In genomic region chr10:110610336-110610735, GRCm38 (mm10) we compare ENCODE assay signal across 17 mouse cellular contexts.
"Had no signal": no experiment of that assay in that cellular context is flagged by ENCODE, and none has a peak within 500 bp of the region (broad histone marks: within the 10 kb centered on the region; RNA-seq: fewer than 3 reads in every experiment).

No protein-coding gene starts in this region.

- DNase-seq: kidney, adult 18-20 months; kidney, adult 9 months; kidney, postnatal 14 days; kidney, postnatal 4 days; left cerebral cortex, postnatal 4 days; liver, postnatal 0 days; lung, embryonic 14.5 days; thymus, adult 18-20 months; thymus, postnatal 36 days had no signal

- H3K9me3 ChIP-seq: midbrain, embryonic 15.5 days had no signal

- H3K9ac ChIP-seq: limb, embryonic 12.5 days; limb, embryonic 15.5 days; liver, embryonic 14.5 days; liver, postnatal 0 days; lung, embryonic 14.5 days; midbrain, embryonic 12.5 days; midbrain, embryonic 15.5 days had no signal

- ATAC-seq: liver, postnatal 0 days; lung, postnatal 0 days; midbrain, embryonic 15.5 days had no signal

- H3K4me3 ChIP-seq: limb, embryonic 12.5 days; limb, embryonic 15.5 days; midbrain, embryonic 12.5 days; midbrain, embryonic 15.5 days had no signal

- H3K27me3 ChIP-seq: limb, embryonic 12.5 days; limb, embryonic 15.5 days; midbrain, embryonic 12.5 days; midbrain, embryonic 15.5 days had no signal

- H3K36me3 ChIP-seq: limb, embryonic 12.5 days; limb, embryonic 15.5 days; midbrain, embryonic 12.5 days; midbrain, embryonic 15.5 days had no signal

- H3K4me1 ChIP-seq: limb, embryonic 12.5 days; limb, embryonic 15.5 days; midbrain, embryonic 12.5 days; midbrain, embryonic 15.5 days had no signal

- H3K4me2 ChIP-seq: limb, embryonic 12.5 days; limb, embryonic 15.5 days; liver, embryonic 11.5 days; lung, embryonic 14.5 days; midbrain, embryonic 12.5 days; midbrain, embryonic 15.5 days had no signal

- H3K27ac ChIP-seq: limb, embryonic 12.5 days; limb, embryonic 15.5 days; liver, embryonic 14.5 days; macrophage; midbrain, embryonic 12.5 days; midbrain, embryonic 15.5 days had no signal
